8 mouse cellular contexts compared by ENCODE assay signal in genomic region chr6:136466956-136467750, GRCm38 (mm10). TPM values are rescaled to one million over a fixed set of nuclear protein-coding genes. Genes with fewer than 3 reads are reported as not detected.
DNase-seq lines count a peak whose midpoint lies in the region; TF ChIP-seq lines count a peak whose summit lies in the region.

No protein-coding gene starts in this region.

- no peaks in the 10 kb centered on the region; the same call in 1 of the 2 replicates for H3K79me2 ChIP-seq in MEL (ENCODE audit: control insufficient read depth, insufficient read depth, low read length, poor library complexity)

- TF ChIP-seq POLR2A in MEL (IDR thresholded peaks at IDR 0.05; ENCODE audit: control insufficient read depth in 1 of 2, insufficient read depth in 1 of 2, low read depth in 1 of 2, low read length in 2 of 2, poor library complexity in 1 of 2) = no peak
- TF ChIP-seq POLR2A in cerebellum, adult 2 months (IDR thresholded peaks at IDR 0.05; ENCODE audit: borderline replicate concordance, insufficient read depth, low read length) = no peak

- no peaks in the 10 kb centered on the region for H3K9me3 ChIP-seq in MEL (replicated peaks; ENCODE audit: insufficient read depth, low read length)
- H3K9me3 ChIP-seq in hindbrain, embryonic 10.5 days = peaks cover 5% of the 10 kb centered on the region; the same call in 1 of the 2 replicates

- H3K4me3 ChIP-seq in MEL (ENCODE audit: control insufficient read depth in 1 of 2, insufficient read depth in 1 of 2, low read depth in 2 of 2, low read length in 2 of 2) = peak overlapping the region; percentile 12 to 18
- H3K4me3 ChIP-seq in cerebellum, adult 2 months (replicated peaks; ENCODE audit: insufficient read depth, low read depth, low read length) = no peak overlapping the region
- H3K4me3 ChIP-seq in hindbrain, embryonic 10.5 days = no peak overlapping the region

- no peak for TF ChIP-seq RAD21 in MEL (IDR thresholded peaks at IDR 0.05; ENCODE audit: low read depth, low read length)

- TF ChIP-seq EP300 in MEL (IDR thresholded peaks at IDR 0.05; ENCODE audit: low read depth in 1 of 2, low read length in 2 of 2) = no peak

- WGBS in cerebellum, adult 2 months = 54% methylated on average over 14 of the region's 14 CpGs
- 53% methylated on average over 14 of the region's 14 CpGs for WGBS in hindbrain, embryonic 10.5 days

- H3K4me1 ChIP-seq in MEL (ENCODE audit: control insufficient read depth in 1 of 2, insufficient read depth in 2 of 2, low read length in 2 of 2) = peaks cover 0 to 37% of the 10 kb centered on the region in 2 experiments; a peak in 2 of 4 replicates
- peaks cover 13% of the 10 kb centered on the region for H3K4me1 ChIP-seq in cerebellum, adult 2 months (ENCODE audit: control insufficient read depth, insufficient read depth, low read length)
- peaks cover 49% of the 10 kb centered on the region for H3K4me1 ChIP-seq in hindbrain, embryonic 10.5 days (replicated peaks)

- peaks cover 0 to 41% of the 10 kb centered on the region in 2 experiments; a peak in 2 of 4 replicates for H3K36me3 ChIP-seq in MEL (ENCODE audit: control insufficient read depth in 1 of 2, insufficient read depth in 2 of 2, low read length in 2 of 2)
- no peaks in the 10 kb centered on the region for H3K36me3 ChIP-seq in hindbrain, embryonic 10.5 days

- H3K27ac ChIP-seq in MEL (ENCODE audit: control insufficient read depth, low read depth, low read length) = peak overlapping the region; percentile 97
- peak overlapping the region; percentile 88; the same call in 1 of the 2 replicates for H3K27ac ChIP-seq in cerebellum, adult 2 months (ENCODE audit: insufficient read depth, low read length)
- peak overlapping the region; percentile 97 for H3K27ac ChIP-seq in hindbrain, embryonic 10.5 days

- H3K9ac ChIP-seq in MEL (ENCODE audit: control insufficient read depth, low read depth, low read length, poor library complexity, severe bottlenecking) = peak overlapping the region; percentile 67

- peak; percentile 95 for DNase-seq in MEL (ENCODE audit: low read depth, low spot score)
- DNase-seq in cerebellum, adult 2 months = peak; percentile 78 to 85
- peak; percentile 63 for DNase-seq in forelimb bud, embryonic 11.5 days (ENCODE audit: low read depth, low spot score)
- peak; percentile 74 for DNase-seq in hindbrain, embryonic 10.5 days (ENCODE audit: low spot score)
- peak; percentile 71 to 90 for DNase-seq in layer of hippocampus, postnatal 25 days (ENCODE audit: extremely low spot score in 1 of 2, low spot score in 1 of 2)
- DNase-seq in lung, postnatal 14 days = peak; percentile 94
- peak; percentile 88 for DNase-seq in ovary, postnatal 36 days (ENCODE audit: low spot score)
- peak; percentile 79 to 88 for DNase-seq in thymus, postnatal 10 days (ENCODE audit: low spot score in 2 of 2)

- peak in 2 of 3 experiments; percentile 64 to 80; a peak in 4 of 6 replicates for TF ChIP-seq CTCF in MEL (IDR thresholded peaks at IDR 0.05 in 2 of 3, conservative IDR thresholded peaks at IDR 0.05 in 1 of 3; ENCODE audit: control insufficient read depth in 1 of 3, insufficient read depth in 1 of 3, low read depth in 2 of 3, low read length in 3 of 3, poor library complexity in 1 of 3, severe bottlenecking in 1 of 3)
- TF ChIP-seq CTCF in cerebellum, adult 2 months (IDR thresholded peaks at IDR 0.05; ENCODE audit: borderline replicate concordance, insufficient read depth, low read depth, low read length) = peak; percentile 76

- no peaks in the 10 kb centered on the region for H3K27me3 ChIP-seq in MEL (ENCODE audit: control insufficient read depth in 1 of 2, insufficient read depth in 2 of 2, low read length in 2 of 2)
- no peaks in the 10 kb centered on the region for H3K27me3 ChIP-seq in cerebellum, adult 2 months (ENCODE audit: control insufficient read depth, insufficient read depth, low read length)
- no peaks in the 10 kb centered on the region for H3K27me3 ChIP-seq in hindbrain, embryonic 10.5 days (ENCODE audit: insufficient read depth, poor library complexity, severe bottlenecking)

TF ChIP-seq in MEL, 35 proteins besides CTCF, POLR2A, EP300 and RAD21:
- TF ChIP-seq ZKSCAN1 (IDR thresholded peaks at IDR 0.05; ENCODE audit: low read depth, low read length) (no peak), TBP (IDR thresholded peaks at IDR 0.05; ENCODE audit: low read depth, low read length) (peak; percentile 63)

RNA-seq across cellular contexts. Expression of gene Atf7ip, which starts 38.8 kb away (rescaled TPM):
- 7.3 and 10.7 TPM in 2 replicates for total RNA-seq in MEL (2012; rRNA removed)
- polyA plus RNA-seq in MEL (2012; ENCODE audit: insufficient read depth in 1 of 2, insufficient read length in 2 of 2, low read depth in 1 of 2, low replicate concordance in 2 of 2, missing spikeins in 1 of 2) = 10 to 100 TPM; 24.6 to 56.1 TPM
- 70.5 and 83.0 TPM in 2 replicates for polyA plus RNA-seq in cerebellum, adult 2 months (2012; rRNA removed)
- 41.8 and 47.2 TPM in 2 replicates for polyA plus RNA-seq in hindbrain, embryonic 10.5 days (2016; fragmentation: Nextera tagmentation; extraction: Ambion mirVana)
- 100 to 1,000 TPM; 105 to 131 TPM for total RNA-seq in layer of hippocampus, postnatal 25 days (2021)

RNA-seq across cellular contexts. Expression of gene E330021D16Rik, which starts 51.8 kb away (rescaled TPM):
- not detected in 2 replicates for total RNA-seq in MEL (2012; rRNA removed)
- polyA plus RNA-seq in MEL (2012; ENCODE audit: insufficient read depth in 1 of 2, insufficient read length in 2 of 2, low read depth in 1 of 2, low replicate concordance in 2 of 2, missing spikeins in 1 of 2) = not detected
- not detected in 2 replicates for polyA plus RNA-seq in cerebellum, adult 2 months (2012; rRNA removed)
- polyA plus RNA-seq in hindbrain, embryonic 10.5 days (2016; fragmentation: Nextera tagmentation; extraction: Ambion mirVana) = not detected in 2 replicates
- total RNA-seq in layer of hippocampus, postnatal 25 days (2021) = not detected

Comparison
In these comparisons a context has a peak if more than half of its experiments do, and no peak if none do; other contexts are left out.
1. H3K4me3 ChIP-seq: peak in MEL (2 of 2); none in cerebellum, adult 2 months (single experiment) and hindbrain, embryonic 10.5 days (single experiment).
2. Peak in every context shown above with its lines, with median percentiles within 50 percentile points of each other: DNase-seq and H3K27ac ChIP-seq.